ENCODE assay signal across 9 mouse cellular contexts in the genomic region with DNA sequence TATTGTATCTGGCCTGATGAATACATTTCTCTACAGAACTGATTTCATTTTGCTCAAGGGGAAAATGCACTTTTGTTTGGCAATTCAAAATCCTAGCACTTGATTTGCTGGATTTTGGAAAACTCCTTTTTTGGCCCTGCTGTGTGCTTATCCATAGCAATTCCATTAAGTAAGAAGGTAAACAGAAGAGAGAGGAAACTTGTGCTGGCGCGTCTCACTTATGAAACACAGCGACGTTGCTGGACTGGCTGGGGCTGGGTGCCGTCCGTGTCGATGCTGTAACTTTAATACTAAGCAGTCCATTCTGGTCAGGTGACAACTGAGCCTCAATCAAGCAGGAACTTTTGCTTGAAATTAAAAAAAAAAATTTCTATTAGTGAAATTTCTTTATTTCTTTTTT. TPM values are rescaled to one million over a fixed set of nuclear protein-coding genes. Genes with fewer than 3 reads are reported as not detected.
DNase-seq lines count a peak whose midpoint lies in the region; ATAC-seq and TF ChIP-seq lines count a peak whose summit lies in the region.
"Had no signal": no experiment of that assay in that cellular context is flagged by ENCODE, and none has a peak within 500 bp of the region (broad histone marks: within the 10 kb centered on the region; RNA-seq: fewer than 3 reads in every experiment).

No protein-coding gene starts in this region.

- intact Hi-C loops in gastrocnemius, postnatal 36 days (cut with DNase I): loop anchor here (5.0 to 10.0 kb wide), 3 partner anchors 255 to 1203 kb away; no protein-coding TSS in a partner anchor
- intact Hi-C loops in left cerebral cortex, postnatal 14 days (cut with DNase I): loop anchor here (5.0 to 10.0 kb wide), 4 partner anchors 307 to 665 kb away; no protein-coding TSS in a partner anchor

- H3K4me3 ChIP-seq in liver, postnatal 0 days (ENCODE audit: low read depth, low read length): no peak overlapping the region
- no peak overlapping the region; the same call in 1 of the 2 replicates for H3K4me3 ChIP-seq in hindbrain, embryonic 10.5 days

- 34% methylated on average over 7 of the region's 7 CpGs for WGBS in liver, postnatal 0 days (ENCODE audit: insufficient replicate concordance)
- WGBS in hindbrain, embryonic 10.5 days: 4% methylated on average over 7 of the region's 7 CpGs

- 0 out of 2 replicates have a peak, but pooled peaks have one; percentile 11 for ATAC-seq in granulocyte monocyte progenitor cell, adult 5-6 weeks (replicated peaks; ENCODE audit: poor library complexity, severe bottlenecking)
- ATAC-seq in liver, postnatal 0 days: peak; percentile 64

- H3K4me2 ChIP-seq in liver, postnatal 0 days (ENCODE audit: low read depth, low read length): peak overlapping the region; percentile 23; the same call in 1 of the 2 replicates

- no peaks in the 10 kb centered on the region for H3K9me3 ChIP-seq in liver, postnatal 0 days (ENCODE audit: low read length)
- no peaks in the 10 kb centered on the region for H3K9me3 ChIP-seq in hindbrain, embryonic 10.5 days

- no peak overlapping the region for H3K9ac ChIP-seq in liver, postnatal 0 days (replicated peaks)

- H3K36me3 ChIP-seq in liver, postnatal 0 days (replicated peaks; ENCODE audit: insufficient read depth, low read length): peaks cover 35% of the 10 kb centered on the region
- peaks cover 40% of the 10 kb centered on the region for H3K36me3 ChIP-seq in hindbrain, embryonic 10.5 days

- DNase-seq in gastrocnemius, adult 18-20 months (ENCODE audit: low spot score): peak; percentile 50
- no peak for DNase-seq in gastrocnemius, postnatal 36 days
- peak; percentile 60 for DNase-seq in Muller cell, postnatal 12 days (ENCODE audit: inconsistent ontology term)
- DNase-seq in liver, postnatal 0 days: no peak
- no peak for DNase-seq in testis, postnatal 14 days (ENCODE audit: low spot score)
- DNase-seq in left cerebral cortex, postnatal 14 days (ENCODE audit: low spot score in 2 of 2): no peak
- DNase-seq in hindbrain, embryonic 10.5 days (ENCODE audit: low spot score): no peak

- no peak for TF ChIP-seq CTCF in liver, postnatal 0 days (IDR thresholded peaks at IDR 0.05; ENCODE audit: low read depth)

- peaks cover 11% of the 10 kb centered on the region; the same call in 1 of the 2 replicates for H3K4me1 ChIP-seq in liver, postnatal 0 days (ENCODE audit: insufficient read depth)
- peaks cover 33% of the 10 kb centered on the region for H3K4me1 ChIP-seq in hindbrain, embryonic 10.5 days (replicated peaks)

- TF ChIP-seq EP300 in liver, postnatal 0 days (IDR thresholded peaks at IDR 0.05; ENCODE audit: low read depth): no peak

- no peaks in the 10 kb centered on the region for H3K27me3 ChIP-seq in liver, postnatal 0 days (ENCODE audit: insufficient read depth, low read length)
- no peaks in the 10 kb centered on the region for H3K27me3 ChIP-seq in hindbrain, embryonic 10.5 days (ENCODE audit: insufficient read depth, poor library complexity, severe bottlenecking)
- H3K27me3 ChIP-seq: CH12.LX had no signal

- H3K27ac ChIP-seq in liver, postnatal 0 days (ENCODE audit: low read depth): no peak overlapping the region
- H3K27ac ChIP-seq in hindbrain, embryonic 10.5 days: no peak overlapping the region

RNA-seq across cellular contexts. Expression of gene Klf6, which starts 8.6 kb away (rescaled TPM):
- total RNA-seq in gastrocnemius, adult 18-20 months (2021): 10 to 100 TPM; 23.4 to 34.7 TPM
- 10 to 100 TPM; 19.3 to 32.5 TPM for total RNA-seq in gastrocnemius, postnatal 36 days (2021)
- total RNA-seq in granulocyte monocyte progenitor cell, adult 5-6 weeks (2014; fragmentation: Nextera tagmentation): 8.9 and 11.3 TPM in 2 replicates
- 59.3 and 73.1 TPM in 2 replicates for total RNA-seq in granulocyte monocyte progenitor cell, adult 5-6 weeks (2017)
- 15.3 and 18.9 TPM in 2 replicates for polyA plus RNA-seq in liver, postnatal 0 days (2015; fragmentation: Nextera tagmentation; extraction: Ambion mirVana)
- total RNA-seq in left cerebral cortex, postnatal 14 days (2021): 10 to 100 TPM; 57.7 to 59.7 TPM
- polyA plus RNA-seq in hindbrain, embryonic 10.5 days (2016; fragmentation: Nextera tagmentation; extraction: Ambion mirVana): 58.2 and 59.0 TPM in 2 replicates

Comparison
In these comparisons a context has a peak if more than half of its experiments do, and no peak if none do; other contexts are left out.
1. DNase-seq: peak in gastrocnemius, adult 18-20 months (single experiment) and Muller cell, postnatal 12 days (single experiment); none in gastrocnemius, postnatal 36 days (0 of 2), liver, postnatal 0 days (single experiment), testis, postnatal 14 days (single experiment), left cerebral cortex, postnatal 14 days (0 of 2) and hindbrain, embryonic 10.5 days (single experiment).